Mouse (Mus musculus) G1E (cell line): ENCODE results near the gene Eml3.

Experiments used
- CTCF ChIP-seq: IDR thresholded peaks from 2 replicates; pipeline ENCODE4 v1.5.1; 2012; ENCODE audit warnings: low read depth, low read length, inconsistent platforms, mixed read lengths
- TAL1 ChIP-seq: conservative IDR thresholded peaks from 2 replicates; pipeline ENCODE4 v1.6.1; 2012; ENCODE audit warnings: low read depth, low read length, inconsistent platforms, mixed read lengths

DNA sequence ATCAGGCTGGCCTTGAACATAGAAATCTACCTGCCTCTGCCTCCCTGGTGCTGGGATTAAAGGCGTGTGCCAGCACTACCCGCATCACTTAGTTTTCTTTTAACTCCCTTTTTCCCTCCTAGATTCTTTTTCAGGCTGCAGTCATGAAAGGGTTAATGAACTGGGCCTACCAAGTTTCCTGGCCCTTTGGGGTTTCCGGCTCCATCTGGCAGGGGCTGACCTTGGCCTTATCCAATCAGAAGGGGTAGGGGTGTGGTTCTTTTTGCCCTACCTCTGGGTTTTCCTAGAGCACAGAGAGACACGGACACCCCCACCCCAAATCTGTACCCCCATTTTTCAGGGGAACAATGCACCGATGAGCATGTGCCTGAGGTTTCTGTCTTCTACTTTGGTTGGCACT is 15.4 kb downstream of the Eml3 start:
- TF ChIP-seq CTCF (no peak), TAL1 (no peak)
